Mouse (Mus musculus): ENCODE measurements at regions not wholly inside any gene's neighbourhood (a gene's known extent, or its start where the extent isn't known, plus 50 kb on each side); places are given as distances from the start of the nearest gene placed in this dataset.

DNA sequence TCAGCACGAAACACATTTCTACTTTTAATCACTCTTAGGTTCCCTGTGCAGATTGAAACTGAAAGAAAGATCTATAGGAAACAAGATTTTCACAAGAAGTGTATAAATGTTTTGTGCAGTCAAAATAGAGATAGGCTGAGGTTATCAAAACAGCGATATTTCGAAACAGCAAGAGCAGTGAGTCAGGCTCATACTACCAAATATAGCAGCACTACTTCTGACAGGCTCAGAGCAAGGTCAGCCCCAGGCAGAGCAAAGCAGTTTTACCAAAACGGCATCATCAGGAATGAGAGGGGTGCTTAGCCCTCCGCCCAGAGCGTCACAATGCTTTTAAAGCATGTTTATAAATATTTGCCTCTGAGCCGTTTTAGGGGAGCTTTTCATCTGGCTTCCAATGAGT is 133.4 kb upstream of the Gls start:
- TF ChIP-seq CTCF (IDR thresholded peaks at IDR 0.05; ENCODE audit: low read depth): no peak
- TF ChIP-seq EP300 (optimal IDR thresholded peaks at IDR 0.05): no peak
